Mouse (Mus musculus) forebrain, embryonic 15.5 days (tissue): ENCODE results near the gene Fbxo44. TPM values are rescaled to one million over a fixed set of nuclear protein-coding genes. Genes with fewer than 3 reads are reported as not detected.

Source experiments
- ATAC-seq: fragments of 200-750 bp; cut with Nextera tagmentation; replicated peaks from 2 replicates; pipeline ENCODE4 v1.8.0; 2017; ENCODE audit warnings: mild to moderate bottlenecking, moderate TSS enrichment, moderate library complexity
- H3K27ac ChIP-seq: fragments of 300-500 bp; sonication (generic); replicated peaks from 2 replicates; pipeline ENCODE4 v1.5.1; 2015; ENCODE audit warnings: mild to moderate bottlenecking, inconsistent platforms
- H3K27me3 ChIP-seq: fragments of 300-500 bp; sonication (generic); 2 replicates; pipeline ENCODE4 v1.6.1; 2015; ENCODE audit warnings: inconsistent platforms
- H3K36me3 ChIP-seq: fragments of 300-500 bp; sonication (generic); 2 replicates; pipeline ENCODE4 v1.6.1; 2015; ENCODE audit warnings: mild to moderate bottlenecking, inconsistent platforms
- H3K4me1 ChIP-seq: fragments of 300-500 bp; sonication (generic); 2 replicates; pipeline ENCODE4 v1.6.1; 2015; ENCODE audit warnings: inconsistent platforms
- H3K4me2 ChIP-seq: fragments of 300-500 bp; sonication (generic); replicated peaks from 2 replicates; pipeline ENCODE4 v1.6.1; 2015; ENCODE audit warnings: mild to moderate bottlenecking, inconsistent platforms
- H3K4me3 ChIP-seq: fragments of 300-500 bp; sonication (generic); 2 replicates; pipeline ENCODE4 v1.5.1; 2015; ENCODE audit warnings: mild to moderate bottlenecking, inconsistent platforms
- H3K9ac ChIP-seq: fragments of 300-500 bp; sonication (generic); replicated peaks from 2 replicates; pipeline ENCODE4 v1.6.1; 2015; ENCODE audit warnings: mild to moderate bottlenecking, inconsistent platforms
- H3K9me3 ChIP-seq: fragments of 300-500 bp; sonication (generic); 2 replicates; pipeline ENCODE4 v1.6.1; 2016; ENCODE audit warnings: inconsistent platforms
- WGBS: fragments of 180-500 bp; shearing (Covaris S2); methylation state at CpG from one replicate; pipeline ENCODE4 v1.1.7; 2015; ENCODE audit warnings: mixed read lengths; 5-methylcytosine and 5-hydroxymethylcytosine counted together
- polyA plus RNA-seq: library from polyadenylated mRNA; unstranded; fragments of >200 nt; fragmentation: Nextera tagmentation; extraction: Ambion mirVana; gene quantifications from 2 replicates; pipeline ENCODE4 v1.2.1, GENCODE M21; 2015

Fbxo44 gene
- polyA plus RNA-seq, 1 experiment from 2014 or later: 60.7 TPM

- H3K4me1 ChIP-seq: peaks cover 43% of the 10 kb centered on the region
- peak overlapping the region; percentile 92 for H3K9ac ChIP-seq
- peaks cover 37% of the 10 kb centered on the region for H3K27me3 ChIP-seq
- H3K9me3 ChIP-seq: no peaks in the 10 kb centered on the region
- peaks cover 18% of the 10 kb centered on the region for H3K36me3 ChIP-seq
- WGBS: 1% methylated on average over 50 of the region's 55 CpGs
- H3K4me3 ChIP-seq: peak overlapping the region; percentile 88
- peak; percentile 87 for ATAC-seq
- peak overlapping the region; percentile 85 for H3K27ac ChIP-seq
- H3K4me2 ChIP-seq: peak overlapping the region; percentile 95
These were observed 492 bp downstream of the Fbxo44 start for GRCm38 (mm10) chr4:148159544-148160435.

GRCm38 (mm10) chr4:148158436-148159348 is 1.6 kb downstream of the Fbxo44 start:
- H3K9me3 ChIP-seq: no peaks in the 10 kb centered on the region
- H3K36me3 ChIP-seq: peaks cover 28% of the 10 kb centered on the region
- peak overlapping the region; percentile 95 for H3K4me2 ChIP-seq
- ATAC-seq: 0 out of 2 replicates have a peak, but pooled peaks have one; percentile 2
- WGBS: 22% methylated on average over 27 of the region's 27 CpGs
- peak overlapping the region; percentile 85 for H3K27ac ChIP-seq
- peaks cover 32% of the 10 kb centered on the region for H3K4me1 ChIP-seq
- H3K4me3 ChIP-seq: peak overlapping the region; percentile 88
- H3K9ac ChIP-seq: peak overlapping the region; percentile 92
- H3K27me3 ChIP-seq: peaks cover 26% of the 10 kb centered on the region

- WGBS: 49% methylated on average over 3 of the region's 3 CpGs
- Histone ChIP-seq H3K4me1 (peaks cover 29% of the 10 kb centered on the region), H3K27me3 (no peaks in the 10 kb centered on the region), H3K27ac (no peak overlapping the region; the same call in 1 of the 2 replicates), H3K4me3 (no peak overlapping the region), H3K4me2 (no peak overlapping the region), H3K36me3 (peaks cover 37% of the 10 kb centered on the region), H3K9me3 (no peaks in the 10 kb centered on the region), H3K9ac (no peak overlapping the region)
- no peak for ATAC-seq
These were observed 5.3 kb downstream of the Fbxo44 start for GRCm38 (mm10) chr4:148154982-148155381.

- H3K27ac ChIP-seq: no peak overlapping the region
- 94% methylated on average over 4 of the region's 4 CpGs for WGBS
- no peak overlapping the region for H3K4me3 ChIP-seq
- no peaks in the 10 kb centered on the region for H3K27me3 ChIP-seq
- peaks cover 37% of the 10 kb centered on the region for H3K36me3 ChIP-seq
- H3K4me1 ChIP-seq: peaks cover 28% of the 10 kb centered on the region
- H3K4me2 ChIP-seq: no peak overlapping the region
- no peaks in the 10 kb centered on the region for H3K9me3 ChIP-seq
- no peak overlapping the region for H3K9ac ChIP-seq
- ATAC-seq: no peak
These were observed 6.3 kb downstream of the Fbxo44 start for GRCm38 (mm10) chr4:148154006-148154405.

- Histone ChIP-seq H3K4me2 (no peak overlapping the region), H3K27me3 (no peaks in the 10 kb centered on the region), H3K4me3 (no peak overlapping the region), H3K36me3 (peaks cover 40% of the 10 kb centered on the region), H3K4me1 (peaks cover 15% of the 10 kb centered on the region), H3K27ac (peak overlapping the region; percentile 92), H3K9me3 (no peaks in the 10 kb centered on the region), H3K9ac (no peak overlapping the region)
- WGBS: 81% methylated on average over 5 of the region's 5 CpGs
- ATAC-seq: no peak
These were observed 7.7 kb downstream of the Fbxo44 start for GRCm38 (mm10) chr4:148152547-148152946.

GRCm38 (mm10) chr4:148151267-148152168 is 8.8 kb downstream of the Fbxo44 start, which contains the start of gene Fbxo6:
Fbxo6 (minus strand) TSS chr4:148152140.
- peak; percentile 90 for ATAC-seq
- H3K27ac ChIP-seq: peak within 1 kb of the TSS; percentile 92
- peaks cover 43% of the 10 kb centered on the region for H3K36me3 ChIP-seq
- WGBS: under 1% methylated on average over 67 of the region's 67 CpGs
- no peaks in the 10 kb centered on the region for H3K9me3 ChIP-seq
- no peaks in the 10 kb centered on the region for H3K27me3 ChIP-seq
- peak within 1 kb of the TSS; percentile 98 for H3K4me2 ChIP-seq
- H3K4me3 ChIP-seq: peak within 1 kb of the TSS; percentile 63
- H3K9ac ChIP-seq: peak within 1 kb of the TSS; percentile 74
- H3K4me1 ChIP-seq: peaks cover 8% of the 10 kb centered on the region

DNA sequence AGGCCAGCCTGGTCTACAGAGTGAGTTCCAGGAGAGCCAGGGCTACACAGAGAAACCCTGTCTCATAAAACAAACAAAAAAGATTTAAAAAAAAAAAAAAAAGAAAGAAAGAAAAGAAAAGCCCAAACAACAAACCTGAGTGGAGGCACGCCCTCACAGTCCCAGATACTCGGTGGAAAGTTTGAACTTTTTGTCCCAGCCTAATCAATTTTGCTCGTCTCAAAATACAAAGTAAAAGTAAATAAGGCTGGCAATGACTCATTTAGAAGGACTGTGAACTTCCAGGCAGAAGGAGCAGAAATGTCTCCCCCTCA is 9.4 kb downstream of the Fbxo44 start:
- Histone ChIP-seq H3K9me3 (no peaks in the 10 kb centered on the region), H3K27me3 (no peaks in the 10 kb centered on the region), H3K36me3 (peaks cover 43% of the 10 kb centered on the region), H3K4me3 (peak overlapping the region; percentile 63), H3K27ac (peak overlapping the region; percentile 92; the same call in 1 of the 2 replicates), H3K9ac (0 out of 2 replicates have a peak overlapping the region, but pooled peaks have one; percentile 74), H3K4me2 (peak overlapping the region; percentile 98), H3K4me1 (peaks cover 8% of the 10 kb centered on the region)
- ATAC-seq: no peak
- 45% methylated on average over 3 of the region's 3 CpGs for WGBS

DNA sequence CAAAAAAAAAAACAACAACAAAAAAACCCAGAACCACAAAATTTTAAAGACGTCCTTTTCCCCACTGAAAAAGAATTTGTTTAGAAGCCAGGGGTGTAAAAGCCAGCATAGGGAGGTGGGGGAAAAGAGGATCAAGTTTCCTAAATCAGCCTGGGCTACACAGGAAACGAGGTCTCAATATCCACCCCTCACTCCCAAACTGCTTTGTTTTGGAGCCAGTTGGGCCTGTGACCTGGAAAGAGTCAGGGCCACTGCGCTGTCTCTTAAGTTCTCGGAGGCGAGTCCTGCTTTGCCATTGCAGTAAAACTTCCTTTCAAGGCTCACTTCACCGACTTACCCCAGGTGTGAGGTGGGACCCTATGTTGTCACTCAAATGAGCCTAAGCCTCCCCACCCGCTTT is 10.0 kb downstream of the Fbxo44 start:
- ATAC-seq: no peak
- Histone ChIP-seq H3K27ac (no peak overlapping the region), H3K27me3 (no peaks in the 10 kb centered on the region), H3K9me3 (no peaks in the 10 kb centered on the region), H3K4me3 (no peak overlapping the region), H3K4me1 (peaks cover 8% of the 10 kb centered on the region), H3K36me3 (peaks cover 42% of the 10 kb centered on the region), H3K4me2 (no peak overlapping the region), H3K9ac (no peak overlapping the region)
- WGBS: 67% methylated on average over 7 of the region's 7 CpGs

DNA sequence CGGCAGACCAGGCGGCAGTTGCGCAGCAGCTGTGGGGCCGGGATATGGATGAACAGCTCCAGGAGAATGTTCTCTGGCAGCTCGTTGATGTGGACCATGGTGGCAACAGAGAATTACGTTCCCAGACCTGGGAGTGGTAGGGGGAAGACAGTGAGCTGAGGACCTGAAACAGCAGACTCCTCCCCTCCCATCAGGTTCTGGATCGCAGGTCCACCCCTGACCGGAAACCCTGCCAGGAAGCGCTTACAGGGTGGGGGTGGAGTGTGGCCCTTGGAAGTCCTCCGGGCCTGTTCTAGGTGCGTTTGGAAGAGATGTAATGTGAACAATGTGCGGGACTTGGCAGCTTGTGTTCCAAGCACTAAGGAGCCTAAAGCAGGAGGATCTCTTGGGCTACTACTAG is 10.7 kb downstream of the Fbxo44 start:
- no peak for ATAC-seq
- H3K4me2 ChIP-seq: no peak overlapping the region
- peaks cover 8% of the 10 kb centered on the region for H3K4me1 ChIP-seq
- H3K4me3 ChIP-seq: no peak overlapping the region
- 76% methylated on average over 12 of the region's 12 CpGs for WGBS
- peaks cover 47% of the 10 kb centered on the region for H3K36me3 ChIP-seq
- H3K27me3 ChIP-seq: no peaks in the 10 kb centered on the region
- H3K27ac ChIP-seq: no peak overlapping the region
- H3K9me3 ChIP-seq: no peaks in the 10 kb centered on the region
- H3K9ac ChIP-seq: no peak overlapping the region

GRCm38 (mm10) chr4:148147714-148148113 is 12.6 kb downstream of the Fbxo44 start:
- H3K9me3 ChIP-seq: no peaks in the 10 kb centered on the region
- H3K4me3 ChIP-seq: no peak overlapping the region
- no peak overlapping the region for H3K27ac ChIP-seq
- ATAC-seq: no peak
- no peak overlapping the region for H3K9ac ChIP-seq
- no peaks in the 10 kb centered on the region for H3K27me3 ChIP-seq
- H3K4me2 ChIP-seq: no peak overlapping the region
- peaks cover 8% of the 10 kb centered on the region for H3K4me1 ChIP-seq
- 95% methylated on average over 2 of the region's 2 CpGs for whole genome bisulfite sequencing
- peaks cover 31% of the 10 kb centered on the region for H3K36me3 ChIP-seq

DNA sequence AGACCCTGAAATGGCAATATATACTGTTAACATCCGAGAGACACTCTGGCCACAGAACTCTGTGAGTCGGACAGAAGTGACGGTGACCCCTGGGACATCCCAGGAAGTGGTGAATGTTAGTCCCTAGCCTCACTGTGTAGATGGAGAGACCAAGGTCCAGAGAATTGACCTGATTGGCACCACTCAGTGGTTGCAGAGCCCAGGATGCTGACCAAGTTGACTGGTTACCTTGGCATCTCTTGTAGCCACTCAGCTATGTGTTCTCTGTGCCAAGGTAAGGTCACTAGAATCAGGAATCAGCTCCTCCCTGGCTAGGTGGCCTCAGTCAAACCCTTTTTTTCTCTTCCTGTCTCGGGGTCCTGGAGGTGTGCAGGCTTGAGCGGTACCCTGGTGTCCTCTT is 16.6 kb downstream of the Fbxo44 start:
- Histone ChIP-seq H3K36me3 (peaks cover 31% of the 10 kb centered on the region), H3K4me1 (peaks cover 19% of the 10 kb centered on the region), H3K4me2 (no peak overlapping the region), H3K9ac (no peak overlapping the region), H3K27me3 (no peaks in the 10 kb centered on the region), H3K27ac (no peak overlapping the region), H3K9me3 (no peaks in the 10 kb centered on the region), H3K4me3 (no peak overlapping the region)
- 89% methylated on average over 5 of the region's 5 CpGs for WGBS
- ATAC-seq: no peak
